Mouse (Mus musculus) heart, postnatal 0 days (tissue): ENCODE data around the gene Twf2. TPM values are rescaled to one million over a fixed set of nuclear protein-coding genes. Genes with fewer than 3 reads are reported as not detected.
A peak's percentile ranks its signal among the peaks of the same experiment; 100 is the strongest.

ENCODE experiments used
- ATAC-seq: fragments of 200-750 bp; cut with Nextera tagmentation; 2 replicates; pipeline ENCODE4 v1.8.0; 2017; ENCODE audit warnings: low read depth, moderate number of reproducible peaks, moderate library complexity; ENCODE audit not compliant: insufficient read depth
- DNase-seq: peaks from one replicate; pipeline ENCODE4 v3.0.0-alpha.2; 2016; ENCODE audit warnings: low spot score
- H3K27ac ChIP-seq: fragments of 300-500 bp; sonication (generic); 2 replicates; pipeline ENCODE4 v1.5.1; 2014; ENCODE audit warnings: low read depth, mild to moderate bottlenecking
- H3K27me3 ChIP-seq: fragments of 300-500 bp; sonication (generic); 2 replicates; pipeline ENCODE4 v1.6.1; 2014; ENCODE audit warnings: low read length, mixed read lengths; ENCODE audit not compliant: control insufficient read depth, insufficient read depth
- H3K36me3 ChIP-seq: fragments of 300-500 bp; sonication (generic); replicated peaks from 2 replicates; pipeline ENCODE4 v1.6.1; 2014; ENCODE audit warnings: low read length, mixed read lengths; ENCODE audit not compliant: control insufficient read depth, insufficient read depth
- H3K4me1 ChIP-seq: fragments of 300-500 bp; sonication (generic); 2 replicates; pipeline ENCODE4 v1.6.1; 2014; ENCODE audit warnings: antibody characterized with exemption; ENCODE audit not compliant: control insufficient read depth, insufficient read depth
- H3K4me2 ChIP-seq: fragments of 300-500 bp; sonication (generic); 2 replicates; pipeline ENCODE4 v1.6.1; 2014; ENCODE audit warnings: low read depth, mild to moderate bottlenecking, low read length, moderate library complexity
- H3K4me3 ChIP-seq: fragments of 300-500 bp; sonication (generic); 2 replicates; pipeline ENCODE4 v1.5.1; 2014; ENCODE audit warnings: low read depth, low read length
- H3K9ac ChIP-seq: fragments of 300-500 bp; sonication (generic); replicated peaks from 2 replicates; pipeline ENCODE4 v1.6.1; 2014; ENCODE audit warnings: low read depth, low read length, mixed read lengths
- H3K9me3 ChIP-seq: fragments of 300-500 bp; sonication (generic); replicated peaks from 2 replicates; pipeline ENCODE4 v1.6.1; 2016; ENCODE audit warnings: low read length; ENCODE audit not compliant: control insufficient read depth
- CTCF ChIP-seq: IDR thresholded peaks from 2 replicates; pipeline ENCODE4 v1.5.1; 2016; ENCODE audit warnings: antibody characterized with exemption, control low read depth, low read depth
- EP300 ChIP-seq: IDR thresholded peaks from 2 replicates; pipeline ENCODE4 v1.6.1; 2016; ENCODE audit warnings: antibody characterized with exemption, low read depth
- WGBS: fragments of 180-500 bp; shearing (Covaris S2); extraction: QIAGEN DNeasy Blood & Tissue Kit; methylation state at CpG from one replicate; pipeline ENCODE4 v1.1.7; 2014; 5-methylcytosine and 5-hydroxymethylcytosine counted together
- polyA plus RNA-seq: library from polyadenylated mRNA; unstranded; fragments of >200 nt; fragmentation: Nextera tagmentation; extraction: Ambion mirVana; gene quantifications from 2 replicates; pipeline ENCODE4 v1.2.1, GENCODE M21; 2015
- total RNA-seq: library from RNA; depleted of rRNA; stranded (reverse); fragments of >200 nt; gene quantifications from 2 replicates; pipeline ENCODE4 v1.2.3, GENCODE M21; 2014; ENCODE audit warnings: low replicate concordance

Twf2 gene
- total and polyA plus RNA-seq, 2 experiments from 2014 or later, result 57.3 to 92.1 TPM

DNA sequence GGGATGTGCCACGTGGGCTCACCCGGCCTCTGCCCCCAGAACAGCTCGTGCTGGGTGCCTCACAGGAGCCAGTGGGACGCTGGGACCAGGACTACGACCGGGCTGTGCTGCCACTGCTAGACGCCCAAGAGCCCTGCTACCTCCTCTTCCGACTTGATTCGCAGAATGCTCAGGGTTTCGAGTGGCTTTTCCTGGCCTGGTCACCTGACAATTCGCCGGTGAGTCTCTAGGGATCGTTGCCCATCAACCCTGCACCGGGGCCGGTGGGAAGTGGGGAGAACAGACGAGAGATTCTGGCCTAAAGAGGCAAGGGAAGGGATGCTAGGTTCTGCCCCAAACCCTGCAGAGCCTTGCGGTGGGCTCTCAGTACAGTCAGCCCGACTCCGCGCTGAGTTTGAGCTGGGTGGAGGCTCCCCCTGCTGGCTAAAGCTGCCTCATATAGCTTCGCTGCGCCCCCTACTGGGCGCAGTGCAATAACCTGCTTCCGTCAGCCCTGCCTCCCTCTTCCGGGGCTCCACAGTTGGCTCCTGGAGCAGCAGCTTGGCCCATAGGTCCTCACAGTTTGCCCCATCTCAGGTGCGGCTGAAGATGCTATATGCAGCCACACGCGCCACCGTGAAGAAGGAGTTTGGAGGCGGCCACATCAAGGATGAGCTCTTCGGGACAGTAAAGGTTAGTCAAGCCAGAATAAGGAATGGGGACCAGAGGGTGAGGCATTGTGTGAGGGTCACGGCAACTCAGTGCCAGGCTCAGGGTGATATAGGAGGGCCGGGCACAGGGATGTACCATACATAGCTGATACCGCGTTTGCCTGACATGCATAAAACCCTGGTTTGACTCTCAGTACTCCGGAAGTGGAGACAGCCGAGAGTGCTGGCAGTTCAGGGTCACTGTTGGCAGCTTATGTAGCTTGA lies 9.0 kb downstream of the Twf2 start:
- H3K27me3 ChIP-seq, result no peaks in the 10 kb centered on the region
- WGBS, result 22% methylated on average over 37 of the region's 37 CpGs
- H3K36me3 ChIP-seq, result peaks cover 38% of the 10 kb centered on the region
- peak; percentile 85 for ATAC-seq
- 0 out of 2 replicates have a peak overlapping the region, but pooled peaks have one; percentile 15 for H3K9ac ChIP-seq
- H3K27ac ChIP-seq, result peak overlapping the region; percentile 48
- H3K4me2 ChIP-seq, result peak overlapping the region; percentile 54
- H3K4me3 ChIP-seq, result peak overlapping the region; percentile 5; the same call in 1 of the 2 replicates
- H3K4me1 ChIP-seq, result peaks cover 10% of the 10 kb centered on the region
- peak; percentile 87 for DNase-seq
- peak; percentile 100 for TF ChIP-seq CTCF
- TF ChIP-seq EP300, result no peak
- H3K9me3 ChIP-seq, result no peaks in the 10 kb centered on the region

DNA sequence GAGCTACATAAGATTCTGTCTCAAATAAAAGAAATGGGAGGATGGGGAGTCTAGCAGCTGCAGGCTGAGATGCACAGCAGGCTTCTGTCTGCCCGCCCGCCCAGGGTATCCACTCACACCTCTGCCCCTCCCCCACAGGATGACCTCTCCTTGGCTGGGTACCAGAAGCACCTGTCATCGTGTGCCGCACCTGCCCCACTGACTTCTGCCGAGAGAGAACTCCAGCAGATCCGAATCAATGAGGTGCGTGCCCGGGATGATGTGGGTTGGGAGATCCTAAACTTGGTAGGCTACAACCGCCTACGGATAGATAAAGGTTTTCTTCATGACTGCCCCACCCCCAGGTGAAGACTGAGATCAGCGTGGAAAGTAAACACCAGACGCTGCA lies 9.7 kb downstream of the Twf2 start:
- Histone ChIP-seq H3K27me3 (no peaks in the 10 kb centered on the region), H3K4me1 (peaks cover 5% of the 10 kb centered on the region; the same call in 1 of the 2 replicates), H3K9ac (no peak overlapping the region), H3K4me3 (no peak overlapping the region), H3K4me2 (no peak overlapping the region), H3K27ac (no peak overlapping the region), H3K36me3 (peaks cover 38% of the 10 kb centered on the region), H3K9me3 (no peaks in the 10 kb centered on the region)
- DNase-seq (no peak), ATAC-seq (no peak)
- TF ChIP-seq EP300, result no peak
- TF ChIP-seq CTCF, result no peak
- WGBS, result 74% methylated on average over 12 of the region's 12 CpGs

DNA sequence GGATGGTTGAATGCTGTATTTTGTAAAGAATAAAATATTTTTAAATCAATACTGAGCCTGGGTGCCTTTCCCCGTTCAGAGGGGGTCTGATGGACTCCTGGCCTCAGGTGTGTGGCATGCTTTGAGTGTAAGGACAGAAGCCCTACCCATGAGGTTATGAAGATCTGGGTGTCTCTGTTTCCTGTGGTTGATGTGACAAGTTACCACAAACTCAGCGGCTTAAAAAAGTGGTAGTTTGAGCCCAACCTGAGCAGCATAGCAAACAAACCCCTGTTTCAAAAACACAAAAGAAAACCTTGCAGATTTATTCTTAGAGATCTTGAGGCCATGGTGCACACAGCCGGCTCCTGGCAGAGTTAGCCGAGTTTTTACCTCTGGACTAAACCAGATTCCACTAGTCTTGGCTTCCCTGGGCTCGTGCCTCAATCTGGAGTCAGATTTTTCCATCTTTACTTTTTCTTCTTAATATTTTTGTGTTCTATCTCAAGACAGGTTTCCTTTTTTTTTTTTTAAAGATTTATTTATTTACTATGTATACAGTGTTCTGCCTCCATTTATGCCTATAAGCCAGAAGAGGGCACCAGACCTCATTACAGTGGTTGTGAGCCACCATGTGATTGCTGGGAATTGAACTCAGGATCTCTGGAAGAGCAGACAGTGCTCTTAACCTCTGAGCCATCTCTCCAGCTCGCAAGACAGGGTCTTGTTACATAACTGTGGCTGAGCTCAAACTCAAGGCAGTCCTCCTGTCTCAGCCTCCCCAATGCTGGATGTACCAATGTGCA lies 12.6 kb downstream of the Twf2 start:
- Histone ChIP-seq H3K27ac (no peak overlapping the region), H3K4me1 (no peaks in the 10 kb centered on the region), H3K36me3 (peaks cover 38% of the 10 kb centered on the region), H3K4me3 (no peak overlapping the region), H3K27me3 (no peaks in the 10 kb centered on the region), H3K9me3 (no peaks in the 10 kb centered on the region), H3K9ac (no peak overlapping the region), H3K4me2 (no peak overlapping the region)
- ATAC-seq (no peak), DNase-seq (no peak)
- 85% methylated on average over 6 of the region's 6 CpGs for WGBS
- no peak for TF ChIP-seq EP300
- no peak for TF ChIP-seq CTCF

DNA sequence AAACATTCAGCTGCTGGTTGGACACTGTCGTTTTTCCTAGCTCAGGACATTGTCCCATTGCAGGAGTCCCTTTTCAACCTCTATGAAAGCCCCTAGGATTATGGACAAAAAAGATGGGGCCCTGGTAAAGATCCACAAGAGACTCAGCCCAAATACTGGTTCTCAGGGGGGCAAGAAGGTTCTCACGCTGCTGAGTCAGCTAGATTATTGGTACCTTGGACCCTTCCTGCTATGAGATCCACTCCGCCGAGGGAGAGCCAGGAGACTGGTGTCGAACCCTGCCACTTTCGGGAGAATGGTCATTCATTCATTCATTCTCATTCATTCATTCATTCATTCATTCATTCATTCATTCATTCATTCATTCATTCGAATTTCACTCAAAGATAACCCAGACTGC lies 14.1 kb downstream of the Twf2 start:
- TF ChIP-seq CTCF, result no peak
- TF ChIP-seq EP300, result no peak
- ATAC-seq (no peak), DNase-seq (no peak)
- Histone ChIP-seq H3K27ac (no peak overlapping the region), H3K27me3 (no peaks in the 10 kb centered on the region), H3K9ac (no peak overlapping the region), H3K36me3 (peaks cover 38% of the 10 kb centered on the region), H3K4me3 (no peak overlapping the region), H3K9me3 (no peaks in the 10 kb centered on the region), H3K4me2 (no peak overlapping the region), H3K4me1 (no peaks in the 10 kb centered on the region)
- WGBS, result 78% methylated on average over 7 of the region's 7 CpGs

DNA sequence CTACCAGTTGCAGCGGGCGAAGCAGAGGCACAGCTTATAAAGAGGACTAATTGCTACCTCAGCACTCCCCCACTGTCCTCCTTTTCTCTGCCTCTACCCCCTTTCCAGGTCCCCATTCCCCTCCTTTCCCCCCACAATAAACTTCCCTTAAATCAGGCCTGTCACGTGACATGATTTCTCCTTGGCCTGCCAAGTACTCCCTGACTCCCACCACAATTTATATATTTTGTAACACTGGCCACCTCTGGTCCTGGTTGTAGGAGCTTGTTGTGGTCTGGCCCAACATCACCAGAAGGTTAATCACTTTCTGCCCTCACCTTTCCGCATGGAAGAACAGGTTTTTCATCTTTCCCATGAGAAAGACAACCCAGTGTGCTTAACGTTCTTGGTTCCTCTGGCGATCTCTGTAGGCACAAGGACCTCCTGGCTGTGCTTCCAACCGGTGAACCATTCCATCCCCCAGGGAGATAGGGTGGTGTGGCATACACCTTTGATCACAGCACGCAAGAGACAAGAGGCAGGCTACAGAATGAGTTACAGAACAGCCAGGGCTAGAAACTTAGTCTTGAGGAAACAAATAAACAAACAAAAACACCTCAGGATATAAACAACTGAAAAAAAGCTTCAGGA lies 18.1 kb downstream of the Twf2 start:
- no peak overlapping the region for H3K4me3 ChIP-seq
- H3K36me3 ChIP-seq, result 0 out of 2 replicates have a peak, but pooled peaks cover 5% of the 10 kb centered on the region
- peaks cover 4% of the 10 kb centered on the region; the same call in 1 of the 2 replicates for H3K4me1 ChIP-seq
- H3K4me2 ChIP-seq, result no peak overlapping the region
- H3K27ac ChIP-seq, result no peak overlapping the region
- peaks cover 8% of the 10 kb centered on the region for H3K27me3 ChIP-seq
- ATAC-seq (no peak), DNase-seq (no peak)
- no peaks in the 10 kb centered on the region for H3K9me3 ChIP-seq
- TF ChIP-seq EP300, result no peak
- no peak for TF ChIP-seq CTCF
- no peak overlapping the region for H3K9ac ChIP-seq
- WGBS, result 65% methylated on average over 8 of the region's 8 CpGs
